Mouse (Mus musculus) 3134 (cell line): Measurements from ENCODE around the gene Hsp90b1.
"Not testable (repeated sequence)": the region's sequence is repeated elsewhere in the genome, so short reads cannot be mapped to it uniquely, and the experiment has no call there.

Experiments used
- DNase-seq: peaks from one replicate; pipeline ENCODE4 v3.0.0-alpha.2; 2011; ENCODE audit warnings: low spot score; ENCODE audit not compliant: insufficient read length; ENCODE audit errors: extremely low read depth

The Hsp90b1 gene

GRCm38 (mm10) chr10:86670550-86670949, 34.8 kb downstream of the Hsp90b1 start:
- not testable (repeated sequence) for DNase-seq
